Mouse (Mus musculus) megakaryocyte-erythroid progenitor cell, adult 5-6 weeks (primary cell): ENCODE measurements around the gene Cdc42bpb. TPM values are rescaled to one million over a fixed set of nuclear protein-coding genes. Genes with fewer than 3 reads are reported as not detected.

Experiments
- ATAC-seq: replicated peaks from 2 replicates; pipeline ENCODE4 v1.8.0; 2016; ENCODE audit warnings: mild to moderate bottlenecking, inconsistent platforms; ENCODE audit not compliant: severe bottlenecking, poor library complexity, low FRiP score, low TSS enrichment
- total RNA-seq, 2 experiments: library from RNA; stranded (forward) in 1 of 2; stranded (reverse) in 1 of 2; fragments of 200-1000, 215-1000 nt in 1 of 2; fragments of >200 nt in 1 of 2; fragmentation: Nextera tagmentation in 1 of 2; gene quantifications; 2 replicates each; pipeline ENCODE4 v1.2.3; 2014 to 2017

Cdc42bpb gene
- total RNA-seq (2014; fragmentation: Nextera tagmentation) (7.9 and 11.5 TPM in 2 replicates), total RNA-seq (2017) (2.6 and 9.6 TPM in 2 replicates)

DNA sequence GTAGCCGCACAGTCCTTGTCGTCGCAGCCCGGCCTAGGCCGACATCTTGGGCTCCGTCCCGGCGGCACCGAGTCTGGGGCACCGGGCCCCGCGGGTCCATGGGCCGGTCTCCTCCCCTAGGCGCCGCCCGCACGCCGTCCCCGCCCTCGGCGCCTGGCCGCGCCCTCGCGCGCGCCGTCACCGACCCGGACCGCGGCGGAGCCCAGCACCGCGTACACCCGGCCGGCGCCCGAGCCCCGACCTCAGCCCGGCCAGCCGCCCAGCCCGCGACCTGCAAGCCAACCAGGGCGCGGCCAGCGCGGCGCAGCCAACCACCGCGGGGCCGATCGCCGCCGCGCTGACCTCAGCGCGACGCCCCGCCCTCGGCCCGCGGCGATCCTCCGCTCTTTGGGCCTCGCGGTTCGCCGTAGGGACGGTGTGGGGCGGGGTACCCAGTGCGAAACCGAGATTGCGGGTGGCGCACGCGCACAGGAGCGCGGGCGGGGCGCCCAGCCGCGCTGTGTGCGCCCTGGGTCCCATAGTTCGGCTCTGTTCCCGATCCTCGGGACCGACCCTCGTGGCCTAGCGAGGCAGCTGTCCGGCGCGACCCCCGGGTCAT lies at the start of gene Cdc42bpb:
Gene Cdc42bpb (minus strand): TSS at position 343 of the 598 bp plus-strand sequence.
- peak; percentile 40 for ATAC-seq

DNA sequence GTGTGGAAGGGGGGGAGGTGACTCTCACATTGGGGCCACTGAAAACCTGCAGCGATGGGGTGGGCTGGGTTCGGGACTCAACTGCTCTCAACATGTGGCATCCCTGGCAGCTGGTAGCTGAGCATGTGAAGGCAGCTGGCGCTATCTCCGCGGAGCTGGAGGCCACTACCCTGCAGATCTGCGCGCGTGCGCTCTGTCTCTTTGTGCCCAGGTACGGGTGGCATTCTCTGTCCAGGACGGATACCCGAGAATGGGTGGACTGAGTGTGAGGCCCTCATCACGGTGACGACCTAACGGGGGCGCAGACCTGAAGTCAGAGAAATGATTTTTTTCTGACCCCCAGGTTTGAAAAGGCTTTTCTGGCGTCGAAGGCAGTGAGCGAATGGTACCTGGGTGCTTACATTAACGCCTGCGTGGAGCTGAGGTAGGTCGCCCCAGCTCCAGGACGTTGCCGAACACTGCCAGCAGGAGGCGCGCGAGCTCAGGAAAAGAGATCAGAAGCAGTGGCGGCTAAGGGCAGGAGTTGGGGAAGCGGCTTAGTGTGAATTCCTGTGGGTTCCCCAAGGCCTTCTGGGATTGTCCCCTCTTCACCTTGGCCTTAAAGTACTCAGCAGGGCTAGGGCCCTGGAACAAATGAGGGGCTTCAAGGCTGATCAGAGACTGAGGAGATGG lies 48.4 kb upstream of the Cdc42bpb start:
- peak; percentile 58 for ATAC-seq

DNA sequence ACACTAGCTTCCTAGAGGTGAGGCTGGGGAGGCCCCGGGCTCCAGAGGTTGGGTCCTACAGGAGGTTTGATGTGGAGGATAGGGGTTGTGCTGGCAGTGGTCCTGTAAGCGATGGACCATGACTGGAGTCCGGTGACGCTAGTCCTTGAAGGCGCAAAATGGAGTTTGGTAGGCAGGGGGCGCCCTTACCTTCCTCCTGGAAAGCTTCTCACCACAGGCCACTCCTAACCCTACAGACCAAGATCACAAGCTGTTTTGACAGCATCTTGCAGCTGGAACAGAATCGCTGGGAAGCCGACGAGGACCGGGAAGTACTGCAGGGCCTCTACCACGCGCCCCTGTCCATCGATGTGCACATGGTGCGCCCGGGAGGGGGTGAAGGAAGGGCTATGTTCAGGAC lies 47.7 kb upstream of the Cdc42bpb start:
- ATAC-seq = peak; percentile 56

DNA sequence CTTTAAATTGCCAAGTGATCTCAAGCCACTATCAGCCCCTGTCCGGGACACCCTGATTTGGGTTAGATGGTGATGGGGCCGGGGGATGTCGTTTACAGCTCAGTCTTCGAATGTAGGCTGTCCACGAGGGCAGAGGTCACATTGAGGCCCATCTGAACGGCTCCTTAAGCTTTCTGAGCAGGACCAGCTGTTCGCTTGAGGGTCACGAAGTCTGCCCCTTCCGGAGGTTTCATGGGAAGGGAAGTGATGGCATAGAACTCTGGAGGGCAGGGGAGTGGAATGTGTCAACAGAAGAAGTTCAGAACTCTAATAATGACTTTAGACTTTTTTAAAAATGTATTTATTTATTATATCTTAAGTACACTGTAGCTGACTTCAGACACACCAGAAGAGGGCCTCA lies 47.0 kb upstream of the Cdc42bpb start:
- ATAC-seq = no peak

DNA sequence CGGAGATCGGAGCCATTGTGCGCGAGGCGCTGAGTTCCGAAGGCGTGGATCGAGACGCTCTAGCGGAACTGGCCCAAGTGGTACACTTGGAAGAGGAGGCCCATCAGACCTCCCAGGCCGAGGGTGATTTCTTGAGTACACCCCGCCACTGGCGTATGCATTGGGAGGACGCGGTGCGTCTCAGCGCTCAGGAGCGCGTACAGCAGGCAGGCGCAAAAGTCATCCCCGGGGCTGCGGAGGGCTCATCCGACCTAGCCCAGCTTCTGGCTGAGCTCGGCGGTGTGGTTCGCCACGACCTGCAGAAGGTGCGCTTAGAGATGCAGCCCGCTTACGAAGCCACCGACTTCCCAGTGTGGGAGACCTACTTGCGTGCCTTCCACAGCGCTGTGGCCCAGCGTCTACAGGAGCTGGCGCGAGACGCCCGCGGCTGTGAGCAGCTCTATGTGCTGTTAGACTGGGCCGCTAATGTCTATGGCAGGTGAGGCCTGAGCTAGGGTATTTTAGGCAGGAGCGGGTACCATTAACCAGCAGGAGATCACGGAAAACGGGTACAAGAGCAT lies 46.1 kb upstream of the Cdc42bpb start:
- no peak for ATAC-seq

DNA sequence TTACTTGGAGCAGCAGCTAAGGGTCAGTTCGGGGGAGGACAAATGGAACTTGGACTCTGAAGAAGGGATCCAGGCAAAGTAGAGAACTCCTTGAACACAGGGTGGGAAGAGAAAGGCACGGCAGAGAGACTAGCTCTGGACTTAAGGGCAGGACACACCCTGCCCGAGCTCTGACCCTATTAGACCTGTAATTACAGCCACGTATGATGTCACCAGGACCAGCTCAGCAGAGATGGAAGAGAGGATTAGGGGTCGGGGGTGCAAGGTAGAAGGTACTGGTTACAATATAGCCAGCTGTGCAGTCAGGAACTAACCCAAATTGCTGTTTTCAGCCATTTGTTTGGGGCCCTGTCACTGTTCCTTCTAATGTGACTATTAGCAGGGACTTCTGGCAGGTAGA lies 45.3 kb upstream of the Cdc42bpb start:
- ATAC-seq = no peak

DNA sequence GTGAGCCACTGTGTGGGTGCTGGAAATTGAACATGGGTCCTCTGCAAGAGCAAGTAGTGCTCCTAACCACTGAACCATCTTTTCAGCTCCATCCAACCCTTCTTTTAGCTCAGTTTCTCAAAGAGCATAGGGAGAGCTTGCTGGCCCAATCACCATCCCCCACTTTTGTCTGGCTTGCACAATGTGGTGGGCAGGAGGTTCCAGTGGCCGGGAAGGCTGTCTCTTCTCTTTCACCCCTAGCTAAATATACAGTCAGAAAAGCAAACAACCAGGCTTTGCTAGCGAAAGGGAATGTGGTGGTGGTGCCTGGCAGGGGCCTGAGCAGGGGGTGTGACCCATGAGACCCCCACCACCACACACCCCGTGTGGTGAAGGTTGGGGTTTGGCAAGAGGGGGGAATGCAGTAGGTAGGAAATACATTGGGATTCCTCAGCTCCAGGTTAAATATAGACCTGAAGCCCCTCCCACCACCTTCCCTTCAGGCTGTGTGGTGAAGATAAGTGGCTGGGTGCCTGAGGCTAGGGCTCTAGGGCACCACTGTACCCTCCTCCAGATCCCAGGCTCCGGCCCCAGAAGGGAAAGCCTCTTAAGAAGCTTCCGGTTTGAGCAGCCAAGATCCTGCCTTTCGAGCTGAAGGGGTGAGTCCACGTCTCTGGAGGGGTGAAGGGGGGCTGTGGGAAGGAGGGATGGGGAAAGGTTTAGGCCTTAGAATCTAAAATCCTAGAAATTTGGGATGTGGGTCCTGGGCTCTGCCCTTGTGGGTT lies 43.6 kb upstream of the Cdc42bpb start:
- no peak for ATAC-seq

DNA sequence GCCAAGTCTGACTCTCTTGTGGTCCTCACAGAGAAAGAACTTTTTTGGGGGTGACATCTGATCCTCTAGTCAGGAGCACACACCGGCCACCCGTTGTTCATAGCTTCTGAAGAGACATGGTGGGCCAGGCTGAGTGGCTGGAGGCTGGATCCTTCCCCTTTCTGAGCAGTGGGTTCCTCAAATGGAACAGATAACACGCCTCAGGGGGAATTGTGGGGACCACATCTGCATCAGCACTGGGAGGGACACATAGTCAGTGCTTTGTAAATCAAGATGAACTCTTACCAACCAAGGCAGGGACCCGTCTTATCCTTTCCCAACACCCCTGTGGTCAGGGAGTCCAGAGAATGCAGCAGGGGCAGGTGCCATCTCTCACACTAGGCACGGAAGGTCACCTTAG lies 42.4 kb upstream of the Cdc42bpb start:
- no peak for ATAC-seq

DNA sequence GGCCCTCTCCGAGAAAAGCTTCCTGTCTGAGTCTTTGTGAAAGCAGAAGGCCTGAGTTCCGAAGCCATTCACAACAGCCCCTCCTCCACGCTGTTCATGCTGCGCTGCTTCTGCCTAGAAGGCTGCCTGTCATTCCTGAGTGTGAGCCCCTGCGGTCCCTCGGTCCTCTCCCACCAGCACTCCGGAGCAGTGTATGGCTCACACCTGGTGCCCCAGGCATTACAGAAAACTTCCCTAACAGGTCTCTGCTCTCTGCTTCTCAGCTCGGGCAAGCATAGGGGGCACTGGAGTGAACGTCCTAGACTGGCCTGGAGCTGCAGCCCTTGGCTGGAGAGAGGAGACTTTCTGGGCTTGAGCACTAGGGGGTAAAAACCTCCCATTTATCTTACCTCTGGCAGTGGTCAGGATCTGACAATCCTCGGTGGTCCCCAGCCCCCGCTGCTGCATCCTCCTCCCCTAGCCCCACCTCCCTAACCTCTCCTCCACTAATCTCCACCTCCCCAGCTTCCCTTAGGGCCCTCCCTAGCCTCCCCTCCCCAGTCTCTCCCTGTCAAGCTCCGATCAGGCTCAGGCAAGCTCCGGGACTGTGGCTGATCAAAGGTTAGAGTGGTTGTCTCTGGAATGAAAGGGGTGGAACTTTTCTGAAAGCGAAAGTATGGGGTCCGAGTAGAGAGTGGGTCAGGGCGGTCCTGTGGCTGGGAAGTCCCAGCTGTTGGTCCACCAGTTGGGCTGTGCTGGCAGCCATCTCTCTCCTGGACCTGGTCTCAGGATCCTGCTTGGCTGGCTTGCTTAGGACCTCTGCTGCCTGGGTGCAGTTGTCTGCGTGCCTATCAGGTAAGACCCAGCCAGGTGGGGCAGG lies 39.6 kb upstream of the Cdc42bpb start, which contains the start of gene Exoc3l4:
Gene Exoc3l4 (plus strand): TSS at position 97 of the 859 bp plus-strand sequence.
- ATAC-seq = no peak

DNA sequence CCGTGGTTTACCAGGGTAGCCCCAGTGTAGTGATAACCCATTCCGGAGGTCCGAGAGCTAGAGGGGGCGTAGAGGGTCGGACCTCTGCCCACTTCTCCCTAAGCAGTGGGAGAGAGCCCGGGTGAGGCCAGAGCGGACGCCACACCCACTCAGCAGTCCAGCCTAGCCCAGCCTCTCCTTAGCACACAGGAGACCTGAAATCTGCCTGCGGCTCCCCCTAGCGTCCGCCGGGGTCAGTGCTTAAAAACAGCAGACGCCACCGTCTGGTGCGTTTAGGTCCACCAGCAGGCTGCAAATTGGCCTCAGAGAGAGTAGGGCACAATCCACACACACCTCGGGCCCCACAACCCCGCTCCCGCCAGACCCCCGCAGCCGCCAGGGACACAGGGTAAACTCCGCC lies 35.8 kb upstream of the Cdc42bpb start:
- ATAC-seq = peak; percentile 94

DNA sequence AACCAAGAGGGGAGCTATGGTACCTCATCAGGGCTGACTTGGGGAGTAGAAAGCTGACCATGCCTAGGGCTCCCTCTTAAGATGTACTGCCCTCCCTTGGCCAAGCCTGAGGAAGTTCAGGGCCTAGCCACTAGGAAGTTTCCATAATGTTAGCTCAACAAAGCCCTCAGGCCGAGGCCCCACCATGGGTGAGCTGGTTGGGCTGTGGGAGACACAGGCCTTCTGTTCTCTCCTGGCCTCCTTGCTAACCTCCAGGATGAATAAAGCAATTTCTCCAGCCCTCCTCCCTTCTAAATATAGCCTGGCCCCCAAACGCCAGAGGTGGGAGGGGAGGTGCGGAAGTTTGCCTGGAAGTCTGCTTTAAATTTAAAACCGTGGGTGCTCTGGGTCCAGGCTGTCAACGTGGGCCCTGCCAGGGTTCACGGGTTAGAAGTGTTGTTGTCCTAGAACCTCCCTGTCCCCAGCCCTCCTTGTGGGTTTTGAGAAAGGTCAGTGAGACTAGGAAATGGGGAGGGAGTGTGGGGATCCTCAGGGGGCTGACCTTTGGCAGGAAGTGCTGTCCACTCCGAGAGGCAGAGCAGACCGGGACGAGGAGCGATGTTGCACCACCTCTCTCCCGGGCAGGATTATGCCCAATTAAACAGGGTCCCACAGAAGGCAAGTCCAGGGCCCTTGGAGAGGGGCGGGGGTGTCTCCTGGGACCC lies 35.2 kb upstream of the Cdc42bpb start:
- no peak for ATAC-seq

DNA sequence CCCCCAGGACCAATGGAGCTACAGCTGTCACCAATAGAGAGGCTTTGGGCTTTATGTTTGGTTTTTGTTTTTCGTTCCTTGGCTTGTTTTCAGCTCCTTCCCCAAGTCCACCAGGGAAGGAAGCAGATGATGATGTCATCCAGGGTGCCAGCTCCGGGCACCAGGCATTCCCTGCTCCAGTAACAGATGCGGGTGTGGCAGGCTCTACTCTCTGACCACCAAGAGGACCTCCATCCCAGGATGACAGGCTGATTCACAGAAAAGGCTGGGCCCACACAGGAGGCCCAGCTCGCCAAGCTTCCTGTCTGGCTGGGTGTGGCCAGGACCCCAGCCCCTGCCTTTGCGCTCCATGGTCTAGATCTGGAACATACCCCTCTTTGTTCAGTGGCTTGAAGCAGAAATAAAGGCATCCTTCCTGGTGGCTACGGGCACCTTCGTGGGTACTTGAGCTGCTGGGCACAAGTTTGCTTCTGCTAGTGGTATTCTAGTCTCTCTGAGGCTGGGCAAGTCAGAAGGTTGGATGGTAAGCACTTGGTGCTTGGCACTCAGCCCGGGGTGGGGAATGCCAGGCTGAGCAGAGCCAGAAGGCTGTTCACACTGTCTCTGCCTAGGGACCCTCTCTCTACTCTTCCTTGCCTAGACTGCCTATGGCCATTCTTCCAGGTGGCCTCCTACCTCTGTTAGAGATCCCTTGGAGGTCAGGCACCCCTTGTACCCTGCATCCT lies 34.3 kb upstream of the Cdc42bpb start:
- ATAC-seq = no peak

DNA sequence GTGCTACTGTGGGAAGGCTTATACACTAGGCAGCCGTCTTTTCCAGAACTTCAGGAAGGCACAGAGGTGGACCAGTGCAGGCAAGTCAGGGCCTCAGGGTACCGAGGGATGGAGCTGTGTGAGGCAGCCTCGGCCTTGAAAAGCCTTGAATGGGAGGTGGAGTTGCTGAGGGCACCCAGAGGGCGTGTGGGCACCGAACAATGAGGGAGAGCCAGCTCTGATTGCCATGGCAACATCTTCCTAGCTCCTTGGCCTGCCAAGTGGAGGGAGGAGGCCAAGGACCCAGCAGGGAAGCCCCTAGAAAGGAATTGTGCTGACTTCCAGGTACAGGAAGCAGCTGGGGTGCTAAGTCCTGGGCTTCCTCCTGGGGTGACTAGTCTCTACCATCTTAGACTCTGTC lies 32.1 kb upstream of the Cdc42bpb start:
- ATAC-seq = no peak

DNA sequence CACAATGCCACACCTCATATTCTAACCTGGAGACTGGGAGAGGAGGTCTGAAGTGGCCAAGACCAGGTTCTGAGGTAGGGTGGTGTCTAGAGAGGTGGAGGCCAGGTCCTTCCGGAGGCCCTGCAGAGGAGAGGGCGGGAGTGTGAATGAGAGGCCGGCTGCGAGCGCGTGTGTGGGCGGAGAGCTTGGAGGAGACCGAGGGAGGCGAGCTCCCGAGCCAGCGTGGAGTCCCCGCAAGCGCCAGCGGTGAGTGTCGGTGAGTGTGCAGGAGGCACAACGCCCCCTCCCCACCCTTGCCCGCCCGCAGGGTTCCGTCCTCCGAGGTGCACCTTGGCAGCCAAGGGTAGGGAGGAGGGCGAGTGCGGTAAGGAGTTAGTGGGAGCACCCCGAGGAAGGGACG lies 29.1 kb upstream of the Cdc42bpb start, which contains the start of gene Lbhd2:
Gene Lbhd2 (plus strand): TSS at position 188 of the 400 bp plus-strand sequence.
- ATAC-seq = no peak

DNA sequence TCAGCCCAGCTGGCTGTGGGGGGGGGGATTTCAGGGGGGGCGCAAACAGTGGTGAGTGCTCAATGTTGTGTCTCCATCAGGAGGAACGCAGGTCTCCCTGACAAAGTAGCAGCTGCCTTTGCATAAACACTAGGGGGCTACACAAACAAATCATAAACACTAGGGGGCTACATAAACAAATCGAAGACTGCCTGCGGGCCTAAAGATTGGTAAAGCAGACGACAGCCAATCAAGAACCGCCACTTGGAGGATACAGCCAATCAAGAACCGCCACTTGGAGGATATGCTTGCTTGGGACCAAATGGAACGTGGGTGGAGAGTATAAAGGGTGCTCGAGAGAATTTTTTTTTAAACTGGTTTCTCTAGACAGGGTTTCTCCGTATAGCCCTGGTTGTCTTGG lies 27.4 kb upstream of the Cdc42bpb start:
- ATAC-seq = no peak

DNA sequence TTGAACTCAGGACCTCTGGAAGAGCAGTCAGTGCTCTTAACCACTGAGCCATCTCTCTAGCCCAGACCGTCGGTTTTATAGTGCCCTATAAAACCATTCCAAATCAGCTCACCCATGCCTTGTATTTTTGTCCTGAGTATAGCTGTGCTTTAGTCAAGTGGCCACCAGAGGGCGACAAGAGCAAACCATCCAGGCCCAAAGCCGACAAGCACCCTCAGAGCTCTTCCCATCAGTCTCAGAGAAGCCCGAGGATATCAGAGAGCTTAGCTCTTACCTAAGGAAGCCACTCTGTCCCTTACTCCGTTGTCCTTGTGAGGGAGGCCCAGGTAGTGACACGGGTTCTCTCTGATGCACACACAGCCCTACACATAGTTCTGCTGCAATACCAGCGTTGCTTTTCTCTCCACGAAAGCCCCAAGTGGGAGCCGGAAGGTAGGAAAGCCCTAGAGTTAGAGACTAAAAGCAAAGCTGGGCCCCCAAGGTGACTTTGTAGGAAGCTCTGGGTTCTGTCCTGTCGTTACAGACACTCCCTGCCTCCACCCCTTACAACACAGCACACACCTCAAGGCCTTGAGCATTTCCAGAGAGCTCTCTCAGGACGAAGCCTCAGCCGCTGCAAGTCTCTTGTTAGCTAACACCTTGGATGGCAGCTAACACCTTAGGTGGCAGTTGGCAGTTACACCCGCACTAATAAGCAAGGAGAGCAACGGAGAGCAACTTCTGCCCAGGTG lies 24.1 kb upstream of the Cdc42bpb start:
- peak; percentile 86 for ATAC-seq

DNA sequence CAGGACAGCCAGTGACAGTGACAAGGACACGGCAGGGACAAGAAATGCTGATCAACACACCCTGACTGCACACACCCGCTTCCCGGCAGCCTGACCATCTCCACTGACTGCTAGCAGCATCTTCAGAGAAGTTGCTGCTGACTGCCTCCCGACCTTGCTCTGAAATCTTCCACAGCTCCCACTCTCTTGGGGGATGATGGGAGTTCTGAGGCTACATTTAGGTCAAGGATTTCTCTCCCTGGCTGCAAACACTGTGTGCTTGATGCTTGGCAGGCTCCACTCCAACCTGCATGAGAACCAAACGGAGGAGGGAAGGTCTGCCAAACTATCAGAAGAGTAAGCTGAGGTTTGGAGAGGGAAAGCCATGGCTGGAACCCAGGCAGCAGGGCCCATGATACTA lies 19.5 kb upstream of the Cdc42bpb start:
- no peak for ATAC-seq
